Mouse (Mus musculus) limb, embryonic 11.5 days (tissue): Measurements from ENCODE around the gene Zfhx3. TPM values are rescaled to one million over a fixed set of nuclear protein-coding genes. Genes with fewer than 3 reads are reported as not detected.
A peak's percentile ranks its signal among the peaks of the same experiment; 100 is the strongest.

Experiments
- ATAC-seq: fragments of 200-750 bp; cut with Nextera tagmentation; 2 replicates; pipeline ENCODE4 v1.8.0; 2017; ENCODE audit warnings: low read depth; ENCODE audit not compliant: insufficient number of reproducible peaks, low FRiP score, low TSS enrichment
- DNase-seq: peaks from one replicate; pipeline ENCODE4 v3.0.0-alpha.2; 2015; ENCODE audit warnings: low spot score
- H3K27ac ChIP-seq: fragments of 300-500 bp; sonication (generic); replicated peaks from 2 replicates; pipeline ENCODE4 v1.5.1; 2014; ENCODE audit warnings: low read depth, mild to moderate bottlenecking, low read length
- H3K27me3 ChIP-seq: fragments of 300-500 bp; sonication (generic); 2 replicates; pipeline ENCODE4 v1.6.1; 2014; ENCODE audit warnings: mild to moderate bottlenecking, low read length, mixed read lengths; ENCODE audit not compliant: control insufficient read depth, insufficient read depth
- H3K36me3 ChIP-seq: fragments of 300-500 bp; sonication (generic); 2 replicates; pipeline ENCODE4 v1.6.1; 2014; ENCODE audit warnings: mild to moderate bottlenecking, low read length, moderate library complexity, mixed read lengths; ENCODE audit not compliant: control insufficient read depth, insufficient read depth
- H3K4me1 ChIP-seq: fragments of 300-500 bp; sonication (generic); 2 replicates; pipeline ENCODE4 v1.6.1; 2014; ENCODE audit warnings: low read length, mixed read lengths; ENCODE audit not compliant: control insufficient read depth, insufficient read depth
- H3K4me2 ChIP-seq: fragments of 300-500 bp; sonication (generic); 2 replicates; pipeline ENCODE4 v1.6.1; 2014; ENCODE audit warnings: low read depth, mild to moderate bottlenecking, moderate library complexity; ENCODE audit not compliant: severe bottlenecking
- H3K4me3 ChIP-seq: fragments of 300-500 bp; sonication (generic); 2 replicates; pipeline ENCODE4 v1.5.1; 2014; ENCODE audit warnings: low read depth, low read length
- H3K9ac ChIP-seq: fragments of 300-500 bp; sonication (generic); 2 replicates; pipeline ENCODE4 v1.6.1; 2014; ENCODE audit warnings: mild to moderate bottlenecking, low read length
- H3K9me3 ChIP-seq: fragments of 300-500 bp; sonication (generic); 2 replicates; pipeline ENCODE4 v1.6.1; 2016; ENCODE audit warnings: low read length; ENCODE audit not compliant: control insufficient read depth
- WGBS: fragments of 180-500 bp; shearing (Covaris S2); extraction: QIAGEN DNeasy Blood & Tissue Kit; methylation state at CpG from one replicate; pipeline ENCODE4 v1.1.7; 2014; 5-methylcytosine and 5-hydroxymethylcytosine counted together
- polyA plus RNA-seq: library from polyadenylated mRNA; unstranded; fragments of >200 nt; fragmentation: Nextera tagmentation; extraction: Ambion mirVana; gene quantifications from 2 replicates; pipeline ENCODE4 v1.2.1, GENCODE M21; 2014

The Zfhx3 gene
- polyA plus RNA-seq, 1 experiment from 2014 or later, result 36.4 TPM

DNA sequence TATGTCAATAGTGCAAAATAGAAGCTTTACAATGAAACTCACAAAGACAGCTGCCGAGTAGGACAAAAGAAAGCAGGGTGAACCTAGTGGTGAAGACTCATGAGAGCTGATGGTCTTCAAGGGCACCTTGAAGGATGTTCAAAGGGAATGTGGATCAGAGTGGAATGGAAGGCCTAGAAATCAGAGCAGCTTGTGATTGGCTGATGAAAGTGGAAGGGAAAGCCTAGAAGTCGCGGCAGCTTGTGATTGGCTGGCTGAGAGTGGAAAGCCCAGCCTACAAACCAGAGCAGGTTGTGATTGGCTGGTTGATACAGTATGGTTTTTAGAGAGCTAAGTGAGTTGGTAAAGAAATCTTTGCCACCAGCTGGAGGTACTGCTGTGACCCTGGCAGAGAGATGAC is 272.6 kb downstream of the Zfhx3 start:
- no peak for DNase-seq
- no peak overlapping the region for H3K9ac ChIP-seq
- 99% methylated on average over 3 of the region's 3 CpGs for WGBS
- H3K27ac ChIP-seq, result no peak overlapping the region
- no peak for ATAC-seq
- no peak overlapping the region for H3K4me2 ChIP-seq
- no peaks in the 10 kb centered on the region for H3K27me3 ChIP-seq
- no peaks in the 10 kb centered on the region for H3K4me1 ChIP-seq
- H3K4me3 ChIP-seq, result no peak overlapping the region
- H3K9me3 ChIP-seq, result no peaks in the 10 kb centered on the region
- H3K36me3 ChIP-seq, result no peaks in the 10 kb centered on the region

DNA sequence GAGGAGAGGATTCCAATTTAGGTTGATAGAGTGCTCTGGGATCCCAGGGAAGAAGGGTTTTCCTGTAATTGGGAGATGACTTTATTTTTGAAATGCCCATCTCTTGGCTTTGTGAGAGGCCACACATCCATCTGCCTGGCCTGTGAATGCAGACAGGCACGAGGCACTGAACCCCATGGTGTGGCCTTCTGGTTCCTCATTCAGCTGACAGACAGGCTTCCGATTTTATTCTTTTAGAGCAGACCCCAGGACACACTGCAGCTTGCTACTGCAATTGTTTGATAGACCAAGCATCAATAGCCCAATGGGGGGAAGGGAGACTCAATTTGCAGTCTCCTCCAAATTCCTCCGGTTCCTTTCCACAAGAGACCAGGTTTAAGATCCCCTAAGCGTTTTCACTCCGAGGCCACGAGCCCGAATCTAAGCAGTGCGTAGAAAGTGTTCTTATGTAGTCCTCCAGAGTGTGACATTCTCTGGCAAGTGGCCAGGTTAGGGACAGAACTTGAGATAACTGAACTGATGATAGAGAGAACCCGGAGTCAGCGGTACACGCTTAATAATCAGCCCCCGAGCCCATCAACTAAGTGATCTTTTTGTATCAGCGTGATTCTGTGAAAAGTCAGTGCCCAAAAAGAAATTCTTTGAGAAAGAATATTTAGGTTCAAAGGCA is 275.9 kb downstream of the Zfhx3 start:
- H3K4me2 ChIP-seq, result no peak overlapping the region
- no peak for ATAC-seq
- H3K4me1 ChIP-seq, result no peaks in the 10 kb centered on the region
- WGBS, result 87% methylated on average over 13 of the region's 13 CpGs
- H3K4me3 ChIP-seq, result no peak overlapping the region
- H3K27ac ChIP-seq, result no peak overlapping the region
- no peaks in the 10 kb centered on the region for H3K36me3 ChIP-seq
- H3K9ac ChIP-seq, result no peak overlapping the region
- H3K9me3 ChIP-seq, result no peaks in the 10 kb centered on the region
- no peak for DNase-seq
- no peaks in the 10 kb centered on the region for H3K27me3 ChIP-seq

DNA sequence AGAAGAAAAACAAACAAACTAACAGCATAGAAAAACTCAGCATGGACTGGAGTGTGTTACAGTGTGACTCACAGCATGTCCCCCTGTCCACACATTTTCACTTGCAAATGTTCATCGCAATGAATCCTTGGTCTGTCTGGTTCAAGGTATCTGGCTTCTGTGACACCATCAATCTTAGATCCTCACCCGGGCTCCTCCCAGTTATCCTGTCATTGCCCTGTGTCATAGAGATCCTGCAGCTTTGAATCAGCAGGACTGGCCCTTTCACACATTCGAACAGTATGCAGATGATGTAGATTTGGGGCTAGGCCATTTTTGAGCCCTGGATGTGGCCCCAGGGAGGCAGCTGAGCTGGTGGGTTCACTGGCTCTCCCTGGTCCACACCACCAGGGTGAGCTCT is 278.1 kb downstream of the Zfhx3 start:
- Histone ChIP-seq H3K36me3 (no peaks in the 10 kb centered on the region), H3K9me3 (no peaks in the 10 kb centered on the region), H3K9ac (no peak overlapping the region), H3K4me2 (no peak overlapping the region), H3K27me3 (no peaks in the 10 kb centered on the region), H3K4me1 (no peaks in the 10 kb centered on the region), H3K27ac (no peak overlapping the region), H3K4me3 (no peak overlapping the region)
- 75% methylated on average over 3 of the region's 3 CpGs for WGBS
- DNase-seq, result no peak
- no peak for ATAC-seq

DNA sequence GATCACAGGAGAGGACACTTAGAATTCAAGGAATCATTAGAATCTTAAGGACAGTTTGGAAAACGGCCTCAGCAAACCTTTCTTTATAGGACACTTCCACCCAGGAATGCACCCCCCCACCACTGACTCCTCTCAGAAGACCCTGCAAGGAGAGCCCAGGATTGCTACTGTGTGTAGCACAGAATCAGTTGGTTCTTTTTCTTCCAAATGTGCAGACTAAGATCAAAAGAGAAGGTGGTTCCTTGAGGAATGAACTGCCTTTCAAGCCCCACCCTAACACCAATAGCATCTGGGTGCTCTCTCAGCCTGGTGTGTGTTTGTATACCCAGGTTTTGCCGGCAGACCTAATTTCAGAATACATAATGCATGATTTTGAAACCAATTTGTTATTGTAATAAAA is 279.6 kb downstream of the Zfhx3 start:
- DNase-seq (no peak), ATAC-seq (no peak)
- no peaks in the 10 kb centered on the region for H3K36me3 ChIP-seq
- no peak overlapping the region for H3K4me2 ChIP-seq
- no peak overlapping the region for H3K4me3 ChIP-seq
- H3K9ac ChIP-seq, result no peak overlapping the region
- H3K27ac ChIP-seq, result no peak overlapping the region
- no peaks in the 10 kb centered on the region for H3K27me3 ChIP-seq
- no peaks in the 10 kb centered on the region for H3K9me3 ChIP-seq
- WGBS, result 76% methylated on average over 2 of the region's 2 CpGs
- H3K4me1 ChIP-seq, result no peaks in the 10 kb centered on the region

DNA sequence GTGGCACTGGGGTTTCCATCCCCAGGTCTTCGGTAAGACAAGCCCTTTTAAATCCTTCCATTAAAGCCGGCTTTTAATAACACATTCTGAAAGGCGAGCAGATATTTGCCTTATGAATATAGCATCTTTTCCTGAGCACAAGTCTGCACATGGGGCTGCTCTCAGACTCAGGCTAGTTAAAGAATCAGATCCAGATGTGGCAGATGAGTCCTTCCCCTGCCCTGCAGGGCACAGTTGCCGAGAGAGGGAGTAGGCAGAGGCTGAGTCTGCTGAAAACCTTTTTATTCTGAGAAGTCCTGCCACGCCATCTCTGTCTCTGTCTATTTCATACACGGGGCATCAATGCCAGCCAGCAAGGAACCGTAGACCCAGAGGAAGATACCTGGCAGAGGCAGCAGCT is 289.9 kb downstream of the Zfhx3 start:
- Histone ChIP-seq H3K4me3 (no peak overlapping the region), H3K9ac (no peak overlapping the region), H3K4me2 (no peak overlapping the region), H3K9me3 (no peaks in the 10 kb centered on the region), H3K36me3 (no peaks in the 10 kb centered on the region), H3K27me3 (no peaks in the 10 kb centered on the region), H3K27ac (no peak overlapping the region), H3K4me1 (peaks cover 13% of the 10 kb centered on the region; the same call in 1 of the 2 replicates)
- ATAC-seq (no peak), DNase-seq (peak; percentile 43)
- WGBS, result 46% methylated on average over 7 of the region's 7 CpGs

DNA sequence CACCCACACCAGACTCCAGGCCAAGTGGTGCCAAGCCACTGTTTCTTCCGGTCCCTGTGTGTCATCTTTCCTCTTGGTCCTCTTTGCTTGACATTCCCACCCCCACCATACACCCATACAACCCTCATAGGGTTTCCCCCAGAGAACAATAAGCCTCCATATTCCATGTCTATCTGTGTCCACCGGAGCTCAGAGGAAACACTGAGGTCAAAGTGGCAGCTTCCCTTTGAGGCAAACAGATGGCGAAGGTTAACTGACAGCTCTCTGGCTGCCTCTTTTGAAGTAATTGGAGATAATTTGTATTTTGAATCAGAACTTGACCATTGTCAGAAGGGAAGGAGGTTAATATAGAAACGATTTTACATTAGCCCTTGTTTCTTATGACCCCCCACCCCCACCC is 292.0 kb downstream of the Zfhx3 start:
- H3K4me1 ChIP-seq, result peaks cover 13% of the 10 kb centered on the region; the same call in 1 of the 2 replicates
- H3K9ac ChIP-seq, result no peak overlapping the region
- no peak overlapping the region for H3K4me2 ChIP-seq
- ATAC-seq, result no peak
- no peaks in the 10 kb centered on the region for H3K27me3 ChIP-seq
- no peaks in the 10 kb centered on the region for H3K9me3 ChIP-seq
- DNase-seq, result no peak
- WGBS, result 46% methylated on average over 4 of the region's 4 CpGs
- no peak overlapping the region for H3K27ac ChIP-seq
- no peak overlapping the region for H3K4me3 ChIP-seq
- H3K36me3 ChIP-seq, result no peaks in the 10 kb centered on the region

DNA sequence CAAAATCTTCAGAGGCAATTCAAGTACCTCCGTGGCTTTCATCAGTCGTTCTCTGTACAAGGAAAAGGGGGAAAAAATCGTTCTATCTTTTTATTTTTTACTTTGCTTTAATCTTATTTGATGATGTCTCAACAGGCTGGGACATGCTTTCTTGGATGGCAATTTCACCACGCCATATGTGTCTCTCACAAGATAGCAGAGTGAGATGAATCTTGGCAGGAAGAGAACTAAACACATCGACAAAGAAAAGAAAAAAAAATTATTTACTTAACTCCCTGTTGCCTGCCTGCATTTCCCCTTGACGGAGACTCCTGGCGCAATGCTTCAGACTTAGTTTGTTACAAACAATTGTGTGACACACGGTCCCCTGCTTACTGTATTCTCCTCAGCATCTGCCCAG is 294.3 kb downstream of the Zfhx3 start:
- no peaks in the 10 kb centered on the region for H3K9me3 ChIP-seq
- peaks cover 17% of the 10 kb centered on the region; the same call in 1 of the 2 replicates for H3K4me1 ChIP-seq
- H3K4me3 ChIP-seq, result no peak overlapping the region
- no peaks in the 10 kb centered on the region for H3K36me3 ChIP-seq
- H3K27me3 ChIP-seq, result no peaks in the 10 kb centered on the region
- H3K4me2 ChIP-seq, result no peak overlapping the region
- ATAC-seq (no peak), DNase-seq (no peak)
- H3K27ac ChIP-seq, result no peak overlapping the region
- 80% methylated on average over 8 of the region's 8 CpGs for WGBS
- H3K9ac ChIP-seq, result no peak overlapping the region

DNA sequence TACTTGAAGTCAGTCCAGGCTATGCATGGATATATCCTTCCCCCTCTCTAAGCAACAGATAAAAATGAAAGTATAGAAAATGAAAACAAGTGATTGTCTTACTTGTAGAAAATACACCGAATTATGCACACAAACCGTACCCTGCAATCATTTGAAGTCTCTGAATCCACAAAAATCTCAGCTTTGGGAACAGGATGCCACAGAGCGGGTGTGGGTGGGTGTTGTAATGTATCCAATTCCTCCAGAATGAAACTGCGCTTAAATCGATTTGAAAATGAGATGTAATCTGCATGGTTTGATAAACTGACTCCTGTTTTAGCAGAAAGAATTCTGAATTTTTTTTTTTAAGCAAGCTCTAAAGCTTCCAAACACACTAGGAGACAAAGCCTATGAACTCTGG is 297.1 kb downstream of the Zfhx3 start:
- DNase-seq, result no peak
- no peak for ATAC-seq
- H3K4me2 ChIP-seq, result no peak overlapping the region
- no peaks in the 10 kb centered on the region for H3K36me3 ChIP-seq
- no peaks in the 10 kb centered on the region for H3K27me3 ChIP-seq
- no peak overlapping the region for H3K4me3 ChIP-seq
- 91% methylated on average over 5 of the region's 5 CpGs for WGBS
- peaks cover 12% of the 10 kb centered on the region for H3K4me1 ChIP-seq
- H3K9ac ChIP-seq, result no peak overlapping the region
- H3K9me3 ChIP-seq, result no peaks in the 10 kb centered on the region
- no peak overlapping the region for H3K27ac ChIP-seq
